Mouse (Mus musculus) intestine, postnatal 0 days (tissue): ENCODE data around the gene Neu1. TPM values are rescaled to one million over a fixed set of nuclear protein-coding genes. Genes with fewer than 3 reads are reported as not detected.
"Not testable (repeated sequence)": the region's sequence is repeated elsewhere in the genome, so short reads cannot be mapped to it uniquely, and the experiment has no call there.

Experiments
- ATAC-seq: fragments of 200-750 bp; cut with Nextera tagmentation; 2 replicates; pipeline ENCODE4 v1.8.0; 2017; ENCODE audit warnings: mild to moderate bottlenecking, moderate TSS enrichment, moderate library complexity
- H3K27ac ChIP-seq: fragments of 300-500 bp; sonication (generic); 2 replicates; pipeline ENCODE4 v1.5.1; 2014; ENCODE audit warnings: mild to moderate bottlenecking, low read depth, low read length, moderate library complexity
- H3K27me3 ChIP-seq: fragments of 300-500 bp; sonication (generic); replicated peaks from 2 replicates; pipeline ENCODE4 v1.6.1; 2014; ENCODE audit warnings: low read length, mixed read lengths; ENCODE audit not compliant: control insufficient read depth, insufficient read depth
- H3K36me3 ChIP-seq: fragments of 300-500 bp; sonication (generic); 2 replicates; pipeline ENCODE4 v1.6.1; 2014; ENCODE audit warnings: mild to moderate bottlenecking, moderate library complexity; ENCODE audit not compliant: control insufficient read depth, insufficient read depth
- H3K4me1 ChIP-seq: fragments of 300-500 bp; sonication (generic); replicated peaks from 2 replicates; pipeline ENCODE4 v1.6.1; 2014; ENCODE audit warnings: antibody characterized with exemption, low read length, mixed read lengths; ENCODE audit not compliant: control insufficient read depth, insufficient read depth
- H3K4me2 ChIP-seq: fragments of 300-500 bp; sonication (generic); replicated peaks from 2 replicates; pipeline ENCODE4 v1.6.1; 2014; ENCODE audit warnings: low read depth, mild to moderate bottlenecking, moderate library complexity
- H3K4me3 ChIP-seq: fragments of 300-500 bp; sonication (generic); 2 replicates; pipeline ENCODE4 v1.5.1; 2014; ENCODE audit warnings: low read depth, low read length
- H3K9ac ChIP-seq: fragments of 300-500 bp; sonication (generic); 2 replicates; pipeline ENCODE4 v1.6.1; 2014; ENCODE audit warnings: mild to moderate bottlenecking, low read depth, low read length
- H3K9me3 ChIP-seq: fragments of 300-500 bp; sonication (generic); 2 replicates; pipeline ENCODE4 v1.6.1; 2016; ENCODE audit warnings: mixed run types; ENCODE audit not compliant: control insufficient read depth
- CTCF ChIP-seq: sonication (generic); IDR thresholded peaks from 2 replicates; pipeline ENCODE4 v1.5.1; 2016; ENCODE audit warnings: low read depth, mild to moderate bottlenecking, control low read depth, antibody characterized with exemption, moderate library complexity
- WGBS: fragments of 180-500 bp; shearing (Covaris S2); extraction: QIAGEN DNeasy Blood & Tissue Kit; methylation state at CpG from one replicate; pipeline ENCODE4 v1.1.7; 2014; 5-methylcytosine and 5-hydroxymethylcytosine counted together
- polyA plus RNA-seq: library from polyadenylated mRNA; unstranded; fragments of >200 nt; fragmentation: Nextera tagmentation; extraction: Ambion mirVana; gene quantifications from 2 replicates; pipeline ENCODE4 v1.2.1, GENCODE M21; 2015

Neu1 gene
- polyA plus RNA-seq, 1 experiment from 2014 or later, result 522 TPM

- no peaks in the 10 kb centered on the region for H3K27me3 ChIP-seq
- H3K4me1 ChIP-seq, result no peaks in the 10 kb centered on the region
- H3K9me3 ChIP-seq, result no peaks in the 10 kb centered on the region
- no peak for ATAC-seq
- no peak overlapping the region for H3K9ac ChIP-seq
- no peak for TF ChIP-seq CTCF
- 82% methylated on average over 17 of the region's 17 CpGs for WGBS
- no peak overlapping the region for H3K4me3 ChIP-seq
- no peak overlapping the region for H3K4me2 ChIP-seq
- no peak overlapping the region for H3K27ac ChIP-seq
- no peaks in the 10 kb centered on the region; the same call in 1 of the 2 replicates for H3K36me3 ChIP-seq
Observed at GRCm38 (mm10) chr17:34896366-34896765, 34.7 kb upstream of the Neu1 start.

GRCm38 (mm10) chr17:34897373-34898159 lies 33.5 kb upstream of the Neu1 start:
- H3K36me3 ChIP-seq, result peaks cover 6% of the 10 kb centered on the region
- H3K9ac ChIP-seq, result peak overlapping the region; percentile 93
- H3K4me2 ChIP-seq, result peak overlapping the region; percentile 84
- H3K4me1 ChIP-seq, result no peaks in the 10 kb centered on the region
- H3K27me3 ChIP-seq, result no peaks in the 10 kb centered on the region
- no peak for ATAC-seq
- TF ChIP-seq CTCF, result no peak
- H3K27ac ChIP-seq, result peak overlapping the region; percentile 95
- no peaks in the 10 kb centered on the region for H3K9me3 ChIP-seq
- 9% methylated on average over 10 of the region's 10 CpGs for WGBS
- peak overlapping the region; percentile 95 for H3K4me3 ChIP-seq

GRCm38 (mm10) chr17:34898160-34898586 lies 32.9 kb upstream of the Neu1 start, which contains the start of the genes C2 and Ehmt2:
Gene C2, minus strand, starts transcription at chr17:34898265.
Gene Ehmt2, plus strand, starts transcription at chr17:34898469.
- no peak for TF ChIP-seq CTCF
- no peaks in the 10 kb centered on the region for H3K27me3 ChIP-seq
- peak; percentile 45 for ATAC-seq
- H3K27ac ChIP-seq, result peak within 1 kb of the TSS; percentile 95
- H3K4me2 ChIP-seq, result peak within 1 kb of the TSS; percentile 84
- WGBS, result under 1% methylated on average over 32 of the region's 44 CpGs
- no peaks in the 10 kb centered on the region for H3K4me1 ChIP-seq
- H3K9me3 ChIP-seq, result no peaks in the 10 kb centered on the region
- H3K4me3 ChIP-seq, result peak within 1 kb of the TSS; percentile 95
- H3K9ac ChIP-seq, result peak within 1 kb of the TSS; percentile 93
- H3K36me3 ChIP-seq, result peaks cover 11% of the 10 kb centered on the region

GRCm38 (mm10) chr17:34898706-34899052 lies 32.4 kb upstream of the Neu1 start:
- Histone ChIP-seq H3K4me2 (peak overlapping the region; percentile 84), H3K4me3 (peak overlapping the region; percentile 95), H3K9me3 (no peaks in the 10 kb centered on the region), H3K27ac (peak overlapping the region; percentile 95), H3K27me3 (no peaks in the 10 kb centered on the region), H3K4me1 (no peaks in the 10 kb centered on the region), H3K36me3 (peaks cover 16% of the 10 kb centered on the region), H3K9ac (peak overlapping the region; percentile 93)
- WGBS, result 3% methylated on average over 7 of the region's 47 CpGs
- TF ChIP-seq CTCF, result no peak
- ATAC-seq, result no peak

- 1% methylated on average over 37 of the region's 45 CpGs for WGBS
- no peak; the same call in 1 of the 2 replicates for ATAC-seq
- H3K27ac ChIP-seq, result peak overlapping the region; percentile 95
- no peaks in the 10 kb centered on the region for H3K27me3 ChIP-seq
- H3K9me3 ChIP-seq, result no peaks in the 10 kb centered on the region
- H3K4me1 ChIP-seq, result no peaks in the 10 kb centered on the region
- peak overlapping the region; percentile 84 for H3K4me2 ChIP-seq
- H3K9ac ChIP-seq, result peak overlapping the region; percentile 93
- TF ChIP-seq CTCF, result no peak
- peak overlapping the region; percentile 95 for H3K4me3 ChIP-seq
- peaks cover 21% of the 10 kb centered on the region for H3K36me3 ChIP-seq
Observed at GRCm38 (mm10) chr17:34899053-34899889, 31.8 kb upstream of the Neu1 start.

GRCm38 (mm10) chr17:34899890-34900243 lies 31.2 kb upstream of the Neu1 start:
- no peaks in the 10 kb centered on the region for H3K27me3 ChIP-seq
- TF ChIP-seq CTCF, result no peak
- H3K4me1 ChIP-seq, result no peaks in the 10 kb centered on the region
- peak overlapping the region; percentile 84 for H3K4me2 ChIP-seq
- no peak for ATAC-seq
- H3K36me3 ChIP-seq, result peaks cover 26% of the 10 kb centered on the region
- 0% methylated on average over 5 of the region's 5 CpGs for WGBS
- peak overlapping the region; percentile 95 for H3K27ac ChIP-seq
- peak overlapping the region; percentile 95 for H3K4me3 ChIP-seq
- H3K9ac ChIP-seq, result peak overlapping the region; percentile 93
- no peaks in the 10 kb centered on the region for H3K9me3 ChIP-seq

- H3K9me3 ChIP-seq, H3K4me2 ChIP-seq, ATAC-seq, H3K27ac ChIP-seq, H3K4me1 ChIP-seq, H3K4me3 ChIP-seq, H3K9ac ChIP-seq, H3K27me3 ChIP-seq: not testable (repeated sequence)
- peaks cover 36% of the 10 kb centered on the region for H3K36me3 ChIP-seq
Observed at GRCm38 (mm10) chr17:34900826-34901225, 30.2 kb upstream of the Neu1 start.

GRCm38 (mm10) chr17:34901948-34902347 lies 29.1 kb upstream of the Neu1 start:
- not testable (repeated sequence) for H3K4me3 ChIP-seq, H3K9me3 ChIP-seq, H3K27me3 ChIP-seq, H3K4me2 ChIP-seq, H3K27ac ChIP-seq, ATAC-seq, H3K4me1 ChIP-seq, H3K9ac ChIP-seq
- H3K36me3 ChIP-seq, result peaks cover 47% of the 10 kb centered on the region
- 87% methylated on average over 9 of the region's 10 CpGs for WGBS
